Mouse (Mus musculus) mature B cell (primary cell): ENCODE results near the gene Nlrp4b.
"Not testable (repeated sequence)": the region's sequence is repeated elsewhere in the genome, so short reads cannot be mapped to it uniquely, and the experiment has no call there.

ENCODE experiments used
- in situ Hi-C: fragments of 300-500 bp; cut with MboI; formaldehyde crosslinking; loops from 2 replicates; pipeline ENCODE4 v1.14.3; 2019

The Nlrp4b gene

DNA sequence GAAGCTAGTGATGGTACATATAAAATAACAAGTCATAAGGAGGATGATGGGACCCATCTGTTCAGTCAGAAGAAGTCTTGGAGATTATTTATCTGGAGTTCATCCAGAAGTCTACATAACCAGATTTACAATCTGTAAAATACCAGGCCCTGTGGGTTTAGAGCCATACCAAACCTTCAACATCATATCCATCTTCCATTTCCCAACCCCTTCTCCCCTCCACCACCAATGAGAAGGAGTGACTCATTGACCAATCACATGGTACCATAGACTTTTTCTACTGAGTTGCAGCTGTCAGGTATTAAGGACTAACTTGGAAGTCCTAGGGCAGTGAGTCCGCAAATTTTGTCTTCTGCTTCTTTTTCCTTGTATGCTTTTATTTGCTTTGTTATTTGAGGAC lies at the start of gene Nlrp4b:
Gene Nlrp4b (plus strand): TSS at position 301 of the 400 bp plus-strand sequence.
- in situ Hi-C loops, result no loop called here

DNA sequence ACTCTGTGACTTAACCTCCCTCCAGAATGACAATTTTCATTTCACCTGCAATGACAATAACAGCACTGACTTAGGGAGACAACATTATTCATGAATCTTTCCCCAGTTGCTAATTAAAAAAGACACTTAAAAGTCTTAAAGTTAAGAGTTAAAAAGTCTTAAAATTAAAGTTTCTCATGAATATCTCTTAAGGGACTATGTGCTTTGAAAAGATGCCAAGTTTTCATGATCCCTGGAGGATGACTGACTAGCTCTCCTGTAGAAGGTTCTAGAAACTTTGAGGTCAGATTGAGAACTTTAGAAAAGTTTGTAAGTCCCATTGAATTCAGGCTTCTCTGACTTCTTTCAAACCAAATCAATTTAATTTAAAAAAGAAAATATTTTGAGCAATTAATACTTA lies 66.7 kb downstream of the Nlrp4b start, which contains the start of gene Vmn1r71:
Gene Vmn1r71 (minus strand): TSS at position 101 of the 400 bp plus-strand sequence.
- in situ Hi-C loops, result no loop called here

DNA sequence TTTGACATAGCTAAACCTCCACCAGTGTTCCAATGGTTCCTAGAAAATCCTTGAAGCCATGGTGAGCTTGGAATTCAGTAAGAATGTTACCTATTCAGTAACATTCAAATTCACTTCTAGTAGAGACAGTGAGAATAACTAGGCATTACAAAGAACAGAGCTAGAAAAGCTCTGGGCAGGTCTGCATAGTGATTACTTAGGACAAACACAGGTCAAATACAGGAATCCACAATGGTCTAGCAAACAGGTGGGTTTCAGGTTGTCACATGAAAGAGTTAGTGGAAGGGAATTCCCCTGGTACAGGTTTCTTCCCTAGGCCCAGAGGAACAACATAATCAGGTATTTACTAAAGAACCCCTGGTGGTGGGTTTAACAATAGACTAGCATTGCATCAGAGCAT lies 70.0 kb downstream of the Nlrp4b start:
- in situ Hi-C loops, result not testable (repeated sequence)
